Mouse (Mus musculus) kidney, adult 11 months (tissue): ENCODE results near the gene Ubap1l.

Source experiments
- DNase-seq: peaks from one replicate; pipeline ENCODE4 v3.0.0; 2022

Gene Ubap1l

GRCm38 (mm10) chr9:65374468-65375162 lies 13.8 kb downstream of the Ubap1l start:
- no peak for DNase-seq

- peak; percentile 13 for DNase-seq
Measured at GRCm38 (mm10) chr9:65375163-65375934, 14.5 kb downstream of the Ubap1l start.

- DNase-seq = no peak
Measured at GRCm38 (mm10) chr9:65381017-65381590, 20.3 kb downstream of the Ubap1l start.

GRCm38 (mm10) chr9:65382031-65382750 lies 21.4 kb downstream of the Ubap1l start:
- no peak for DNase-seq

- DNase-seq = no peak
Measured at GRCm38 (mm10) chr9:65382751-65383097, 21.9 kb downstream of the Ubap1l start.

GRCm38 (mm10) chr9:65384276-65384675 lies 23.4 kb downstream of the Ubap1l start:
- peak; percentile 34 for DNase-seq

- DNase-seq = peak; percentile 24
Measured at GRCm38 (mm10) chr9:65386373-65387140, 25.7 kb downstream of the Ubap1l start.

GRCm38 (mm10) chr9:65390752-65391612 lies 30.1 kb downstream of the Ubap1l start:
- DNase-seq = no peak

GRCm38 (mm10) chr9:65391613-65391964 lies 30.7 kb downstream of the Ubap1l start, which contains the start of gene Kbtbd13:
TSS of gene Kbtbd13 (minus strand) at chr9:65391652.
- no peak for DNase-seq

- peak; percentile 61 for DNase-seq
Measured at GRCm38 (mm10) chr9:65392638-65393364, 32.0 kb downstream of the Ubap1l start.

GRCm38 (mm10) chr9:65393606-65394005 lies 32.8 kb downstream of the Ubap1l start:
- no peak for DNase-seq

GRCm38 (mm10) chr9:65394360-65394759 lies 33.5 kb downstream of the Ubap1l start:
- DNase-seq = no peak

- DNase-seq = peak; percentile 37
Measured at GRCm38 (mm10) chr9:65398279-65398678, 37.4 kb downstream of the Ubap1l start, which contains the start of gene Rasl12. TSS of gene Rasl12 (plus strand) at chr9:65398506.

GRCm38 (mm10) chr9:65399934-65400333 lies 39.1 kb downstream of the Ubap1l start:
- DNase-seq = no peak

GRCm38 (mm10) chr9:65404331-65405183 lies 43.7 kb downstream of the Ubap1l start:
- DNase-seq = peak; percentile 73

GRCm38 (mm10) chr9:65405184-65405449 lies 44.3 kb downstream of the Ubap1l start:
- DNase-seq = no peak

- DNase-seq = no peak
Measured at GRCm38 (mm10) chr9:65407327-65407726, 46.5 kb downstream of the Ubap1l start.

- DNase-seq = peak; percentile 69
Measured at GRCm38 (mm10) chr9:65407861-65408260, 47.0 kb downstream of the Ubap1l start.

- DNase-seq = peak; percentile 92
Measured at GRCm38 (mm10) chr9:65408871-65409295, 48.0 kb downstream of the Ubap1l start.

GRCm38 (mm10) chr9:65410378-65410777 lies 49.5 kb downstream of the Ubap1l start:
- DNase-seq = no peak
